8 mouse cellular contexts compared by ENCODE assay signal in the genomic region with DNA sequence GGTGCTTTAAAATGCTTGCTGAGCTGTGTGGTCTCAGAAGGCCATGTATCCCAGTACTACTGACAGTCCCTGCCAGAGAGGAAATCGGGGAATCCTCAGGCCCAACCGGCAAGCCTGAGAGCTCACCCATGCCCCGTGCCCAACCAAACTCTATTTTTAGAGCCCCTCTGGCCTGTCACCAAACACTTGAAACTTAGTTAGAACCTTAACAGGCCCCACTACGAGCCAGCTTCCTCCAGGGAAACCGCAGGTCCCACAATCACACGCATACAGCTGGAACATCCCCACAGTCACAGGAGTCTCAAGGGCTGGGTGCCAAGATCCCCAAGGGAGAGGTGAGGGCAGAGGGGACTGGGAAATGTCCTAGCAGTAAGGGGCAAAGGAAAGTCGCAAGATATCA. TPM values are rescaled to one million over a fixed set of nuclear protein-coding genes. Genes with fewer than 3 reads are reported as not detected.
DNase-seq lines count a peak whose midpoint lies in the region; ATAC-seq and TF ChIP-seq lines count a peak whose summit lies in the region.

No protein-coding gene starts in this region.

- peaks cover 9% of the 10 kb centered on the region for H3K27me3 ChIP-seq in liver, embryonic 11.5 days (replicated peaks; ENCODE audit: control insufficient read depth, insufficient read depth, low read length)
- H3K27me3 ChIP-seq in heart, postnatal 0 days (ENCODE audit: control insufficient read depth, insufficient read depth, low read length) = peaks cover 8% of the 10 kb centered on the region; the same call in 1 of the 2 replicates
- H3K27me3 ChIP-seq in myocyte (ENCODE audit: control insufficient read depth, insufficient read depth, insufficient read length) = no peaks in the 10 kb centered on the region

- no peak overlapping the region for H3K4me3 ChIP-seq in liver, embryonic 11.5 days (ENCODE audit: low read depth, low read length)
- H3K4me3 ChIP-seq in heart, postnatal 0 days (ENCODE audit: low read depth, low read length) = no peak overlapping the region
- H3K4me3 ChIP-seq in myocyte = no peak overlapping the region

- intact Hi-C loops in left cerebral cortex, postnatal 4 days (cut with DNase I) = no loop called here

- H3K9ac ChIP-seq in liver, embryonic 11.5 days (ENCODE audit: low read depth, low read length) = no peak overlapping the region
- no peak overlapping the region for H3K9ac ChIP-seq in heart, postnatal 0 days (replicated peaks; ENCODE audit: low read depth, low read length)

- TF ChIP-seq CTCF in heart, postnatal 0 days (IDR thresholded peaks at IDR 0.05; ENCODE audit: low read depth) = no peak

- TF ChIP-seq EP300 in heart, postnatal 0 days (IDR thresholded peaks at IDR 0.05; ENCODE audit: low read depth) = peak; percentile 96

- no peak for TF ChIP-seq POLR2A in myocyte (IDR thresholded peaks at IDR 0.05; ENCODE audit: insufficient read length, low read depth)

- peak overlapping the region; percentile 44; the same call in 1 of the 2 replicates for H3K4me2 ChIP-seq in liver, embryonic 11.5 days
- H3K4me2 ChIP-seq in heart, postnatal 0 days (ENCODE audit: low read depth, low read length) = peak overlapping the region; percentile 27
- peak overlapping the region; percentile 28 for H3K4me2 ChIP-seq in myocyte (ENCODE audit: low read depth)

- no peaks in the 10 kb centered on the region for H3K9me3 ChIP-seq in liver, embryonic 11.5 days (ENCODE audit: control insufficient read depth, low read length)
- no peaks in the 10 kb centered on the region for H3K9me3 ChIP-seq in heart, postnatal 0 days (replicated peaks; ENCODE audit: control insufficient read depth, low read length)

- 0 out of 2 replicates have a peak overlapping the region, but pooled peaks have one; percentile 9 for H3K27ac ChIP-seq in liver, embryonic 11.5 days (ENCODE audit: low read depth, low read length)
- peak overlapping the region; percentile 80 for H3K27ac ChIP-seq in heart, postnatal 0 days (ENCODE audit: low read depth)

- no peaks in the 10 kb centered on the region for H3K36me3 ChIP-seq in liver, embryonic 11.5 days (ENCODE audit: control insufficient read depth, insufficient read depth, low read length)
- H3K36me3 ChIP-seq in heart, postnatal 0 days (replicated peaks; ENCODE audit: control insufficient read depth, insufficient read depth, low read length) = no peaks in the 10 kb centered on the region
- H3K36me3 ChIP-seq in myocyte (ENCODE audit: control insufficient read depth, insufficient read depth) = peaks cover 3% of the 10 kb centered on the region

- no peak overlapping the region for H3ac ChIP-seq in myocyte (ENCODE audit: control insufficient read depth, insufficient read length)

- H3K4me1 ChIP-seq in liver, embryonic 11.5 days (replicated peaks; ENCODE audit: control insufficient read depth, insufficient read depth, low read length) = peaks cover 24% of the 10 kb centered on the region
- H3K4me1 ChIP-seq in heart, postnatal 0 days (ENCODE audit: control insufficient read depth, insufficient read depth) = peaks cover 40% of the 10 kb centered on the region

- DNase-seq in liver, embryonic 11.5 days (ENCODE audit: low spot score) = no peak
- DNase-seq in liver = no peak
- DNase-seq in gastrocnemius, postnatal 10 days = peak; percentile 37
- DNase-seq in heart, postnatal 0 days (ENCODE audit: low spot score) = peak; percentile 94
- no peak for DNase-seq in left cerebral cortex, postnatal 4 days
- DNase-seq in right cerebral cortex, postnatal 10 days (ENCODE audit: low spot score in 2 of 2) = no peak
- no peak for DNase-seq in frontal cortex, adult 2 months (ENCODE audit: extremely low spot score in 1 of 2, low spot score in 1 of 2)

- ATAC-seq in liver, embryonic 11.5 days (replicated peaks; ENCODE audit: low FRiP score) = 0 out of 2 replicates have a peak, but pooled peaks have one; percentile 23
- peak; percentile 81 for ATAC-seq in heart, postnatal 0 days (ENCODE audit: insufficient read depth, low read depth)

- WGBS in liver, embryonic 11.5 days = 34% methylated on average over 7 of the region's 7 CpGs
- 5% methylated on average over 7 of the region's 7 CpGs for WGBS in heart, postnatal 0 days

- peaks cover 55% of the 10 kb centered on the region for H3K79me2 ChIP-seq in myocyte (ENCODE audit: control insufficient read depth, insufficient read depth)

TF ChIP-seq in myocyte, 11 proteins besides CTCF, POLR2A, EP300 and RAD21:
- peak in 1 of 3 experiments; percentile 40 for TF ChIP-seq MYOG (IDR thresholded peaks at IDR 0.05; ENCODE audit: control insufficient read depth in 1 of 3, insufficient read depth in 1 of 3, insufficient read length in 2 of 3, low read depth in 2 of 3)
- no peak for TF ChIP-seq POLR2AphosphoS2 (IDR thresholded peaks at IDR 0.05; ENCODE audit: insufficient read length, low read depth)
TF ChIP-seq in myocyte: peak in this region for 1.

RNA-seq across cellular contexts. Expression of a gene that starts 8.6 kb away (rescaled TPM):
- 2.4 and 2.7 TPM in 2 replicates for polyA plus RNA-seq in liver, embryonic 11.5 days (2014; fragmentation: Nextera tagmentation; extraction: Ambion mirVana)
- total RNA-seq in gastrocnemius, postnatal 10 days (2021) = 10 to 100 TPM; 40.8 to 59.3 TPM
- 32.2 and 33.7 TPM in 2 replicates for total RNA-seq in heart, postnatal 0 days (2014; rRNA removed; ENCODE audit: low replicate concordance)
- polyA plus RNA-seq in heart, postnatal 0 days (2015; fragmentation: Nextera tagmentation; extraction: Ambion mirVana) = 3.3 and 3.5 TPM in 2 replicates
- polyA plus RNA-seq in myocyte (2012; fragmentation: generic; extraction: Trizol) = 21.7 TPM
- 10 to 100 TPM; 19.2 to 26.6 TPM for total RNA-seq in left cerebral cortex, postnatal 4 days (2021)
- 30.7 and 32.4 TPM in 2 replicates for polyA plus RNA-seq in frontal cortex, adult 2 months (2012; rRNA removed)

RNA-seq across cellular contexts. Expression of a gene that starts 35.2 kb away (rescaled TPM):
- 2.5 TPM in 2 replicates for polyA plus RNA-seq in liver, embryonic 11.5 days (2014; fragmentation: Nextera tagmentation; extraction: Ambion mirVana)
- total RNA-seq in gastrocnemius, postnatal 10 days (2021) = 1 to 10 TPM; 2.9 to 4.1 TPM
- 0.50 and 2.1 TPM in 2 replicates for total RNA-seq in heart, postnatal 0 days (2014; rRNA removed; ENCODE audit: low replicate concordance)
- polyA plus RNA-seq in heart, postnatal 0 days (2015; fragmentation: Nextera tagmentation; extraction: Ambion mirVana) = 0.82 and 1.0 TPM in 2 replicates
- polyA plus RNA-seq in myocyte (2012; fragmentation: generic; extraction: Trizol) = 4.7 TPM
- 1 to 10 TPM; 5.6 to 6.8 TPM for total RNA-seq in left cerebral cortex, postnatal 4 days (2021)
- 58.6 TPM in 2 replicates for polyA plus RNA-seq in frontal cortex, adult 2 months (2012; rRNA removed)

Comparison
In these comparisons a context has a peak if more than half of its experiments do, and no peak if none do; other contexts are left out.
1. DNase-seq: peak in gastrocnemius, postnatal 10 days (single experiment) and heart, postnatal 0 days (single experiment); none in liver, embryonic 11.5 days (single experiment), liver (single experiment), left cerebral cortex, postnatal 4 days (single experiment), right cerebral cortex, postnatal 10 days (0 of 2) and frontal cortex, adult 2 months (0 of 2).
2. RNA of a gene that starts 35.2 kb away (polyA plus RNA-seq): 58.6 TPM in frontal cortex, adult 2 months; 4.7 TPM in myocyte (single experiment), 2.5 TPM in liver, embryonic 11.5 days and 0.82 to 1.0 TPM in heart, postnatal 0 days; every median in the first group is over 10 times any median in the second.
3. Peak in every context shown above with its lines, with median percentiles within 50 percentile points of each other: H3K4me2 ChIP-seq.